Mouse (Mus musculus) retina, postnatal 7 days (tissue): Measurements from ENCODE around the gene Tnfaip1.
"Not testable (repeated sequence)": the region's sequence is repeated elsewhere in the genome, so short reads cannot be mapped to it uniquely, and the experiment has no call there.

Experiments
- DNase-seq: peaks from one replicate; pipeline ENCODE4 v3.0.0-alpha.2; 2012; ENCODE audit warnings: low read depth, low spot score

Gene Tnfaip1

DNA sequence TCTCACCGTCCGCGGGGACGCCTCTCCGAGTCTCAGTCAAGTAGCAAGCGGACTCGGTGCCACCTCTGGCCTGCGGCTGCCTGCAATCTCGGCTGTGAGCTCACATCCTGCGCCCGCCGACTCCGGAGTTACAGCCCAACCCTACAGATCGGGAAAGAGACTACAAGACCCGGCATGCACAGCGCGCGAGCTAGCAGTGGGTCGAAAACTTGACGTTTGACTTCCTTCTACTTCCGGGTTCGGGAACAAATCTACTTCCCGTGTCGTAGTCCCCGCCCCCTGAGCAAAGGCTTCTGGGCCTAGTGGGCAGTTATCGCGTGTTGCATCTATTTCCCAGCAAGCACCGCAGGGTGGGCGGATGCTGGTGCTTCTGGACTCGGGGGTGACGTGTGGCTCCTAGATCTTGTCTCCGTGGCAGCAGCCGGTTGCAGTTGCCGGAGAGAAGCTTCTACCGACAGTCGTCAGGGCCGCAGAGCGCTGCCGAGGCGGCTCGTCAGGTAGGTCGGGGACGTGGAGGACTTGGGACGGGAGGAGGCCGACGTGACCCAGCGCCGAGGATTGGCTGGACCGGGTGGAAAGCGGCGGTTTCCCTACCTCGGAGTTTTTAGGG lies at the start of gene Tnfaip1, which contains the start of gene Ift20:
Gene Tnfaip1, minus strand, starts transcription at position 253 of the 610 bp plus-strand sequence.
Gene Ift20, plus strand, starts transcription at position 282 of the 610 bp plus-strand sequence.
- DNase-seq: peak; percentile 98

DNA sequence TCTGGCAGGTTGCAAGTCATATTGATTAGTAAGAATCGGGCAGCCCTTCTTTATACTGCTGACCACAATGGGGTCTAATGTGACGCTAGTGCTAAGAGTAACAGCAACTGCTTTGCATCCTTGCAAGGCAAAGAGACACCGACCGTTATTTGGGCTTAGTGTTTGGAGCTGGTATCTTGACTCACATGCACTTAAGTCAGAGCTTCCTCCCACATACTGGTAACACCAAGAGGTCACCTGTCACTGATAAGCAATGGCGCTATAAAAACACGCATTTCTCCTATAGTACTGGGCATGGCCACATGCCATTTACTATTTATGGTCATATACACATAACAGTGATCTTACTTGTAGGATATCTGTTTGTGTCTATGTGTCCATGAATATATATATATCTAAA lies 46.7 kb upstream of the Tnfaip1 start:
- DNase-seq: no peak

- DNase-seq: no peak
Observed at GRCm38 (mm10) chr11:78574975-78575374, 38.8 kb upstream of the Tnfaip1 start.

DNA sequence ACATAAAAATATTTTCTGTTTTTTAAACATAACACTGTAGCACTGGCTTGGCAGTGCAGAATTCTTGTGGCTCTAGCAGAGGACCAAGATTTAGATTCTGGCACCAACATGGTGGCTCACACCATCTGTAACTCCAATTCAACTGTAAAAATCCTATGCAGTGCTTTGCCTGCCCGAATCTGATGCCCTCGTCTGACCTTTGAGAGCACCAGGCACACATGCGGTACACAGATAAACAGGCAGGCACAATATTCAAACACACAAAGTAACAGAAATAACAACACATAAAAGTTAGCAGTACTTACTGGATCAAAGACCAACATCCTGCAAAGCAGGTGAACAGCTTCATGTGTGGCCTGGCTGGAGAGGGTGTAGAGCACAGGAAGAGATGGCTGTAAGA lies 38.4 kb upstream of the Tnfaip1 start:
- no peak for DNase-seq

- DNase-seq: not testable (repeated sequence)
Observed at GRCm38 (mm10) chr11:78574031-78574430, 37.9 kb upstream of the Tnfaip1 start.

DNA sequence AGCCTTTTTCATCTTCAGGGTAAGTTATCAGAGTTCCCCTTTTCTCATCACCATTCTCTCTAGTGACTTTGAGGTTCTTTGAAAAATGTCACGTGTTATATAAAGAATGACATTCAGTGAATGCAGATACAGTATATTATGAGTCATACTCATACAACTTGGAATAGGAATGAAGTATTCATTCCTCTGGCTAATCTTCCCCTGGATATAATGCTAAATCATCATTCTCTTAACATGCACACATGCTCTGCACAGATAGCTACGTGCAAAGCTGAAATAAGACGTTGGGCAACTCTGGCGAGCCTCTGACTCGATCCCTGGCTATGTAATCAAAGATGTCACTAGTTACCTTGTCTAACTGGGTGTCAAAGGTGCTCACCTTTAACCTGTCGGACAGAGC lies 35.7 kb upstream of the Tnfaip1 start:
- DNase-seq: no peak

- DNase-seq: no peak
Observed at GRCm38 (mm10) chr11:78571441-78571840, 35.3 kb upstream of the Tnfaip1 start.

DNA sequence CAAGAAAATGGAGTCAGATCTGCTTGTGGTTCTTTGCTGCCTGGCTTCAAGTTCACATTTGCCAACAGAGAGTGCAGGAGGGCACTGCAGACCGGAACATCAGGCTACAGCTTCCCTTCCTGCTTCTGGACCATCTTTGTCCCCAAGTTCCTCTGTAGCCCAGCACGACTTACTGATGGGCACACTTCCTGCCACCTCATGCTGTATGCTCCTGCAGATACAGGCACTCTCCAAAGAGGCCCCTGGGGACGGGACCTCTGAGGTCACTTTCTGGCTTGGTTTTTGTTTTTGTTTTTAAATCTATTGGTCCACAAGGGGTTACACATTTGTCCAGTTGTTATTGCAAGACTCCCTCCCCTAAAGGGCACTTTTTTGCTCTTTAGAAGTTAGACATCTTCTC lies 33.7 kb upstream of the Tnfaip1 start:
- DNase-seq: no peak

DNA sequence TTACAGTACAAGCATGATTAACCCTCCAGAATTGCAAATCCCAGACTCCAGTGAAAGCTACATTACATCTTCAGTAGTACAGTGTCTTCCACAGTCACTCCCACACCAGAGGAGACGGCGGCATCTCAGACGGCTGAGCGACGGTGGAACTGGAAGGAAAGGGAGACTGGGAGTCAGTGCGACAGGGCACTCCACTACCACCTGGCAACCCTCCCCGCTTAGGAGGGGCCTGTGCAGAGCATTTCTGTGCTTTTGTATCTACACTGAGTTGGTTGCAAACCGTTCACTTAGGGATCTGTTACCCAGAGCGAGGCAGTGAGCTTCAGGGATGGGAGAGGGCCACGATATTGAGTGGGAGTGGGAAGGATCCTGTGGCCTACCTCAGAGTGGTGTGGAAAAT lies 32.7 kb upstream of the Tnfaip1 start:
- DNase-seq: no peak

GRCm38 (mm10) chr11:78567614-78568013 lies 31.5 kb upstream of the Tnfaip1 start:
- no peak for DNase-seq

DNA sequence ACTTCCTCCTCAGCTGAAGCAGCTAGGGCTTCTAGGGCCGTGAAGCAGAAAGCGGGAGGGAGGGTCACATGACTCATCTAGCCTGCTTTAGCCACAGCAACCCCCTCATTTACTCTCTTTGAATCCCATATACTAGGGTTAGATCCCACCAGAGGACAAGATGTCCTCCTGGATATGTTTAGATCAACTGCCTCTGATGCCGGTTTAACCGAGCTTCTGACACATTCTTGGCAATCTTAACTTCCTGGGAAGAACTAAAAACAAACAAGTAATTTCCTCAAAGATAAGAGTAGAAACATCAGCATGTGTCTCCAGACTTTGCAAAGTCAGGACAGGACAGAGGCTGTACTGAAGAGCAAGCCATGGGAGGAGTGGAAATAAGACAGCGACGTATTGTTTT lies 30.6 kb upstream of the Tnfaip1 start:
- DNase-seq: no peak

DNA sequence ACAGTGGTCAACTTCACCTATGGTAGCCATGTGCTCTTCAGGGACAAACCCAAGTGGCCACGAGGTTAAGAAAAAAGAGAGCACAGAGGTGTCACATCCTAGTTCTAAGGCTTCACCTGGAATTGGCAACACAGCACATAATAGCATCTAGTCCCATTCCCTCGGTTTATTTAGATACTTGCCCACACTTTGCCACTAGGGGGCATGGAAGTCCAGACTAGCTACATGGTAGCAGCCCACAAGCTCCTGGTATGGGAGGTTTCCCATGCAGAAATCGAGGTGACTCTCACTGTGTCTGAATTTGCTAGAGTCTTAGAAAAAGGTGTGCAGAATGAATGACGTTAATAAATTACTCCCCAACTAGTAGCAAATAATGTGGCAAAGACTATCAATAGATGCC lies 24.3 kb upstream of the Tnfaip1 start:
- peak; percentile 71 for DNase-seq

DNA sequence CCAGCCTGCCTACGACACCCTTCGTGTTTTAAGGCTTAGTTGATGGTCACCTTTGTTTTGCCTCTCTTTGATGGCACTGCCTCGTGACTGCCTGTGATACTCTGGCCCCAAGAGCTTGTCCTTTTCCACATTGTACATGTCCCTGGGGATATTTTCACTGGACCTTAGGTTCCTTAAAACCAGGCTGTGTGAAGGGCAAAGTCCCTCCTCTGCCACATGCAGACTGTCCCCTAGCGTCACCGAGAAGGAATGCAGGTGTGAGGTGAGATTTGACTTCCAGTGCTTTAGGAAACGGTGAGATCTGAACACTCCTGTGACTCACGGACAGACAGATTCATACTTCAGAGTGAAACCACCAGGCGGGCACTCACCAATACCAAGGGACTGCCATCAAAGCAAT lies 21.1 kb upstream of the Tnfaip1 start:
- DNase-seq: no peak

DNA sequence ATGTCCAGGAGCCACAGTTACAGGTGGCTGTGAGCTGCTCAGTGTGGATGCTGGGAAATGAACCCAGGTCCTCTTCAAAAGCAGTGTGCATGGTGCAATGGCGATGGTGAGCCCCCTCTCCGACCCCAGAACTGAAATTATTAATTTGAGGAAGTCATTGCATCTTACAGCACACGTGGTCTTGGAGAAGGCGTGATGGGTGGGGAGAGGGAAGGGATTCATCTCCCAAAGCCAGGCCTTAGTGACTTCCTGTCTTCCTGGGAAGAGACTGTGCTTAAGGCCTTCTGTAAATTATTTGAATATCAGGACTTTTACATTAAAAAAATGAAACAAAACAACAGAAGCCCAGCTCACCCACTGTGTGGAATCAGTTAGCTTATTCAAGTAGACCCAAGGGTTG lies 19.9 kb upstream of the Tnfaip1 start:
- no peak for DNase-seq

DNA sequence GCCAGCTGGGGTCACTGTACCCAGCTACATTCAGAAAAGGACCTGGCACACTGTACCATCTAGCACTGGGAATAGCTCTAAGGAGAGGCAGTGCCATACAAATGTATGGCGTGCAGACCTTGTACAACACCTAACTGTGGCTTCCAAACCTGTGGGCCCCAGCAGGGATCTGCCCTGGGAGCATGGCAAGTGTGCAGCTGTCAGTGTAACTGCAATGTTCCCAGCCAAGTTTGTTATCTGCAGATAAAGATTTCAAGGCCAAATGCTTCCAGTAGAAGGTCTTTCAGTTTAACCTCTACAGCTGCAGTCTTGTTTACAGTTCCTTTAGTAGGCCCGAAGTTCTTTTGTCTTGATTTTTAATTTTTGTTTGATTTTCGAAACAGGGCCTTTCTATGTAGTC lies 19.5 kb upstream of the Tnfaip1 start:
- DNase-seq: no peak

DNA sequence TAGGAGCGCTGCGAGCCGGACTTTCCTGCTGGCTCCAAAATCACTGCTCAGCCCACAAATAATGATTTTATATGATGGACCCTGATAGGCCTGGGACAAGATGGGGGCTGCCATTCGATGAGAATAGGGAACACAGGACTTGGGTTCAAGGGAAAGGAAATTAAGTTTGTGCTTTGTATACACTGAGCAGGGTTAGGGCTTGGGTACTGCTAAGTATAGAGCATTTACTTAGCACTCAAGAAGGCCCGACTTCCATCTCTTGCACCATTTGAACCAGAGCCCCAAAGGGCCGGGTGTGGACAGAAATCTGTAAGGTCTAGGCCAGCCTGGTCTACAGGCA lies 14.9 kb upstream of the Tnfaip1 start:
- no peak for DNase-seq

GRCm38 (mm10) chr11:78550168-78551058 lies 14.3 kb upstream of the Tnfaip1 start, which contains the start of gene Tmem97:
Gene Tmem97 (minus strand): TSS chr11:78550777.
- DNase-seq: peak; percentile 88

DNA sequence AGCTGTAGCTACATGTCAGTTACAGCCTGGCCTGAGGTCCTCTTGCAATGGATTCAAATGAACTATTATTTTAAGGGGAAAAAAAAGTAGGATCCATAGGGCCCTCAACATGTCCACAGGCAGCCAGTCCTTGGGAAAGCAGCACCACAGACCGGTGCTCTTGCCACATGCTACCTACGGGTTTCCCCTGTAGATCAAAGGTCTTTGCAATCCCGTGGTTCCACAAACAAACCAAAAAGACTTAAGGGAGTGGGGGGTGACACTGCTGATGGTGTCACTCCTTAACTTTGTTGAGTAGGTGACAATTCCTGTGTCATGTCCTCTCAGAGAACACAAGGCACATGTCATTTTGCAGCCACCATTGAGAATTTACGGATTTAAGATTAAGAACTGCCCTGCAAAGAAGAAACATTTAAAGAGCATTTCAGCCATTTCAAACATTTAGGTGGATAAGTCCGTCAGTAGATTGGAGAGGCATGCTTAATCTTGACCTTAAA lies 13.4 kb upstream of the Tnfaip1 start:
- DNase-seq: no peak

DNA sequence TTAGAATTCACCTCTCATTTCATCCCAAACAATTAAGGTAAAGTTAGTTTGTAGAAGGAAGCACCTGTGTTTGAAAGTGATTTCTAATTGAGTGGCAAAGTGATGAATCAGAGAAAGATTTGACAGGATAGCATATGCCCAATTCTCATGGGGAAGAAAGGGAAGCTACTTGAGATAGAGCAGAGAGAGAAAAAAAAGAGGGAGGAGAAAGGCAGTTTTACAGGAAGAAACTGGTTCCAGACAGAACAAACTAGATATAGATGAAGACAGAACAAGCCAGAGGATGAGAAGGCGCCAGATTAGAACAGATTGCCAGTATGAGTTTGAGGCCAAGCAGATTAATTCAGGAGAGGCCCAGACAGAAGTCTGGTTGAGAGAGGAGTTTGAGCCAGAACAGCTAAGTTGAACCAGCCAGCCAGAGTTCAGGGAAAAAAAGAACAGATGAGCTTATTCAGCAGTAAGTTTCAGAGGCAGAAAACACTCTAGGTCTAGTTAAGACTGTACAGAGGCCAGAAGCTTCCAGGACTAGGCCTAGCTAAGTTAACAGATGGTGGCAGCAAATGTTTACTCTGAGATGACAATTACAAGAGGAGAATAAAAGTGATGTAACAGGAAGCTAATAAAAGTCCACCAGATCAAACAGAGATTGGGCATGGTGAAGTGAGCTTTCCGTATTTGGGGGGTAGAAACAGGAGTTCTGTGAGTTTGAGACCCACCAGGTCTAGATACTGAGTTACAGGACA lies 11.8 kb upstream of the Tnfaip1 start:
- no peak for DNase-seq

DNA sequence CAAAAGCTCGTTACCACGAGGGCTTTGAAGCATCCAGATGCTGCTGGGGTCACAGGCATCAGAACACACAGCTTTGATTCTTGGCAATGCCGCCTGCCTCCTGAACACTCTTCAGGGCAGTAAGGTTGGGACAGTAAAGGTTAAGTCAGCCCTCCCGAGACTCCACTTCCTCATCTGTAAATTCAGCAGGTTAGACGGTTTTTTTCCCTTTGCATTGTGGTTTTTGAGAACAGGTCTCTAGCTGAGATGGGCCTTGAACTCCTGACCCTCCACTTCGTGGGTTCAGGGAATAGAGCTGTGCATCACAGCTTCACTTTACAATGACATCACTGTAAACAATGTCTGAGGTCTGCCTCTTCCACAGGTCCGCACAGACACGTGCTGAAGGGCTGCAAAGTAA lies 9.0 kb upstream of the Tnfaip1 start:
- DNase-seq: no peak

DNA sequence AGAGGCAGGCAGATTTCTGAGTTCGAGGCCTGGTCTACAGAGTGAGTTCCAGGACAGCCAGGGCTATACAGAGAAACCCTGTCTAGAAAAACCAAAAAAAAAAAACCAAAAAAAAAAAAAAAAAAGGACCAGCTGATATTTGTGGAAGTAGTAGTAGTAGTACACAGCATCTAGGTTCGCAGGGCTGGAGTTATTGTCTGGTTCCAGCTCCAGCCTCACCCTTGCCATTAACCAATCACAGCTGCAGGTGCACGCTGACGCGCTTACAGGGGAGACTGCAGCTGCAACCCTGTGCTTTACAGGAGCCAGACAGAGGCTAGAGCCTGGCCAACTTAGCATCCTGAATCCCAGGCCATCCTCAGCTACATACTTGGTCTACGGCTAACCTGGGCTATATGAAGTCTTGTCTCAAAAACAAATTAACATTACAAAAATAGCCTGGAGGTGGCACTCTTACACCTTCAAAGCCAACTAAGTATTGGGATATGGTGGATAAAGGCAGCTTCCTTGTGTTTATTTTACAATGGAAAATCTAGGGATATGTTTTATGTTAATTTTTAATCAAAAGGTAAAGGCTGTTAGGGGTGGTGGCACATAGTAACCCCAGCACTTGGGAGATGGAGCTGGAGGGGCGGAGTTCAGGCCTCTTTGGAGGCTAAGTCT lies 8.4 kb upstream of the Tnfaip1 start:
- no peak for DNase-seq

- DNase-seq: no peak
Observed at GRCm38 (mm10) chr11:78540358-78540757, 4.2 kb upstream of the Tnfaip1 start.
